Mouse (Mus musculus) erythroid progenitor cell, adult 5-6 weeks (primary cell): Measurements from ENCODE around the gene Gatad2b. TPM values are rescaled to one million over a fixed set of nuclear protein-coding genes. Genes with fewer than 3 reads are reported as not detected.

Experiments
- ATAC-seq: replicated peaks from 2 replicates; pipeline ENCODE4 v1.8.0; 2016; ENCODE audit warnings: moderate number of reproducible peaks, mild to moderate bottlenecking, moderate TSS enrichment, inconsistent platforms; ENCODE audit not compliant: poor library complexity, low FRiP score, severe bottlenecking
- total RNA-seq, 2 experiments: library from RNA; stranded (forward) in 1 of 2; stranded (reverse) in 1 of 2; fragments of 150-400 nt in 1 of 2; fragments of 186-747, 209-891 nt in 1 of 2; gene quantifications; 2 replicates each; pipeline versions ENCODE4 v1.2.3 to v1.2.4; 2015 to 2017; ENCODE audit warnings: low replicate concordance in 2 of 2

The Gatad2b gene
- total RNA-seq, 2 experiments from 2014 or later = 47.7 to 55.8 TPM

GRCm38 (mm10) chr3:90404121-90404520 is 111.1 kb downstream of the Gatad2b start:
- no peak for ATAC-seq

DNA sequence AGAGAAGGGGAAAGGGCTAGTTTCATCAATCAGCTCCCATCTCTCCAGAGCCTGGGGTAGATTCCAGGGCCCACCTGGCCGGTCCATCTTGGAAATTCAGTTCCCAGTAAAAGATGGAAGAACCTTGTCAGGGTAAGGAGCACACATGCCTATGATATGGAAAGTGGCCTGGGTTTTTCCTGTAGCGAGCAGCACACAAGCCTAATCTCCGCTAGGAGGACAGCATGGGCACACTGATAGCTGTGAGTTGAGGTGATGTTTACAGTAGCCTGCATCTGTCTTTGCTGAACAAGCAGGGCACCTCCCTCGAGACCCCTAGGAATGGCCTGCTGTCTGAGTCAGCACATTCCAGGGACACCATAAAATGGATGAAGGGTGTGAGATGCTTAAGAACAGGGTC is 111.6 kb downstream of the Gatad2b start:
- no peak for ATAC-seq

- ATAC-seq = no peak
These were observed 113.4 kb downstream of the Gatad2b start for GRCm38 (mm10) chr3:90406414-90406813.

DNA sequence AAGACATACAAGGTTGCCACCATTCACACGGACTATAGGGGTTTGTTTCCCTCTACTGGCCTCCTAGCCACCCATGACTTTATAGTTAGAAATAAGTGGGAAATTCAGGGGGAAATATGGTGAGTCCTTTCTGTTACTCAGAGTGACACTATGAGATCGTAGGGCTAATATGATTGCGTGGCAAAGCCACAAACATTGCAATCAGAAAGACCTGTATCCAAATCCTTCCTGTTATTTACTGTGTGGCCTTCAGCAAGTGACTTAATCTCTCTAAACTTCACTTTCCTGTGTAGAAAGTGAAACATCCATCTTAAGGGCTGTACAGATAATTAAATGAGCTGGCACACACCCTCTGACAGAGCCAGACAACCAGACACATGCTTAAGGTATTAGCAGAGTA is 115.7 kb downstream of the Gatad2b start:
- no peak for ATAC-seq

DNA sequence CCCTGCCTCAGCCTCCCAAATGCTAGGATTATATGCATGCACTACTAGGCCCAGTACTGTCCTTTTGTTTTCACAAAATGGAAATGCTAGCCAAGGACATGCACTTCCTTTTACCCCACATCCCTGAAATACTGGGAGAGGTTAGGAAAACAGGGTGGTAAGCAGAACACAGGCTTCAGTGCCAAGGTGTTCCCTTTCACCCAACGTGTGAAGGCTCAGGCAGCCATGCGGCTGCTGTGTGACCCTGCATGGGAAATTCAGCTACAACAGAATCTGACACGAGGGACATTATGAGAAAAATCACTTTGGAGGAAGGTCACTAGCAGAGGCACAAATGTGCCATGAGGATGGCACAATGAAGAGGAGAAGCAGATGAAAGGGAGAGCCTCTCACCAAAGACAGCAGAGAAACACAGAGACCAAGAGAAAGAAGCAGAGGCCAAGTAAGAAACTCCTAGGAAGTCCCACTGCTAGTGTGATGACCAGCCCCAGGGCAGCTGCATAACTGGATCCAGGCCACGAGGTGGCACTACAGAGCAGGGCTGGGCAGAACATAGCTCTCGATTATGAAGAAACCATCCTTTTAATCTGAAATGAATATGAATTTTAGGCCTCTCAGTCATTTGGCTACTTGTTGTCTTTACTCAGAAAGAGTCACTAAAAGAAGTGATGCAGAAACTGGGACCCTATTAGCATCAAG is 119.5 kb downstream of the Gatad2b start:
- peak; percentile 87 for ATAC-seq

GRCm38 (mm10) chr3:90413011-90413396 is 120.0 kb downstream of the Gatad2b start:
- ATAC-seq = 0 out of 2 replicates have a peak, but pooled peaks have one; percentile 15

Other genes starting within 250 kb of the Gatad2b start
- gene 4933434E20Rik, start 241.5 kb upstream of the Gatad2b start, total RNA-seq (2015; ENCODE audit: low replicate concordance) = 26.3 and 51.6 TPM in 2 replicates
- gene 4933434E20Rik, start 241.5 kb upstream of the Gatad2b start, total RNA-seq (2017; ENCODE audit: low replicate concordance) = 28.5 and 29.4 TPM in 2 replicates
- gene Ubap2l, start 240.6 kb upstream of the Gatad2b start, total RNA-seq (2015; ENCODE audit: low replicate concordance) = 157 and 197 TPM in 2 replicates
- gene Ubap2l, start 240.6 kb upstream of the Gatad2b start, total RNA-seq (2017; ENCODE audit: low replicate concordance) = 107 and 126 TPM in 2 replicates
- 134 and 153 TPM in 2 replicates for gene Tpm3, start 220.5 kb upstream of the Gatad2b start, total RNA-seq (2015; ENCODE audit: low replicate concordance)
- gene Tpm3, start 220.5 kb upstream of the Gatad2b start, total RNA-seq (2017; ENCODE audit: low replicate concordance) = 196 and 241 TPM in 2 replicates
- gene Nup210l, start 189.0 kb upstream of the Gatad2b start, total RNA-seq (2015; ENCODE audit: low replicate concordance) = not detected in 2 replicates
- gene Nup210l, start 189.0 kb upstream of the Gatad2b start, total RNA-seq (2017; ENCODE audit: low replicate concordance) = not detected in 2 replicates
- gene Rps27, start 79.5 kb upstream of the Gatad2b start, total RNA-seq (2015; ENCODE audit: low replicate concordance) = 1,008 and 1,082 TPM in 2 replicates
- 1,107 and 1,635 TPM in 2 replicates for gene Rps27, start 79.5 kb upstream of the Gatad2b start, total RNA-seq (2017; ENCODE audit: low replicate concordance)
- gene Rab13, start 79.5 kb upstream of the Gatad2b start, total RNA-seq (2015; ENCODE audit: low replicate concordance) = not detected in 2 replicates
- gene Rab13, start 79.5 kb upstream of the Gatad2b start, total RNA-seq (2017; ENCODE audit: low replicate concordance) = 0.39 and 0.53 TPM in 2 replicates
- gene Jtb, start 61.6 kb upstream of the Gatad2b start, total RNA-seq (2015; ENCODE audit: low replicate concordance) = 10.9 and 46.5 TPM in 2 replicates
- gene Jtb, start 61.6 kb upstream of the Gatad2b start, total RNA-seq (2017; ENCODE audit: low replicate concordance) = 1.9 and 9.1 TPM in 2 replicates
- gene Creb3l4, start 49.7 kb upstream of the Gatad2b start, total RNA-seq (2015; ENCODE audit: low replicate concordance) = not detected in 2 replicates
- not detected in 2 replicates for gene Creb3l4, start 49.7 kb upstream of the Gatad2b start, total RNA-seq (2017; ENCODE audit: low replicate concordance)
- gene Slc39a1, start 45.0 kb upstream of the Gatad2b start, total RNA-seq (2015; ENCODE audit: low replicate concordance) = 2.1 and 5.0 TPM in 2 replicates
- 2.2 and 7.4 TPM in 2 replicates for gene Slc39a1, start 45.0 kb upstream of the Gatad2b start, total RNA-seq (2017; ENCODE audit: low replicate concordance)
- 10.8 and 14.3 TPM in 2 replicates for gene Crtc2, start 39.0 kb upstream of the Gatad2b start, total RNA-seq (2015; ENCODE audit: low replicate concordance)
- gene Crtc2, start 39.0 kb upstream of the Gatad2b start, total RNA-seq (2017; ENCODE audit: low replicate concordance) = 5.3 and 16.5 TPM in 2 replicates
- 13.3 and 40.2 TPM in 2 replicates for gene Dennd4b, start 28.0 kb upstream of the Gatad2b start, total RNA-seq (2015; ENCODE audit: low replicate concordance)
- gene Dennd4b, start 28.0 kb upstream of the Gatad2b start, total RNA-seq (2017; ENCODE audit: low replicate concordance) = 3.2 and 13.5 TPM in 2 replicates
- not detected in 2 replicates for gene Slc27a3, start 96.8 kb downstream of the Gatad2b start, total RNA-seq (2015; ENCODE audit: low replicate concordance)
- 1.0 TPM in 1 of 2 replicates, not detected in the other for gene Slc27a3, start 96.8 kb downstream of the Gatad2b start, total RNA-seq (2017; ENCODE audit: low replicate concordance)
- gene Ints3, start 140.4 kb downstream of the Gatad2b start, total RNA-seq (2015; ENCODE audit: low replicate concordance) = 6.7 and 12.6 TPM in 2 replicates
- gene Ints3, start 140.4 kb downstream of the Gatad2b start, total RNA-seq (2017; ENCODE audit: low replicate concordance) = 13.2 and 18.2 TPM in 2 replicates
- gene Npr1, start 172.7 kb downstream of the Gatad2b start, total RNA-seq (2015; ENCODE audit: low replicate concordance) = not detected in 2 replicates
- not detected in 2 replicates for gene Npr1, start 172.7 kb downstream of the Gatad2b start, total RNA-seq (2017; ENCODE audit: low replicate concordance)
- 61.6 and 86.5 TPM in 2 replicates for gene Ilf2, start 182.9 kb downstream of the Gatad2b start, total RNA-seq (2015; ENCODE audit: low replicate concordance)
- gene Ilf2, start 182.9 kb downstream of the Gatad2b start, total RNA-seq (2017; ENCODE audit: low replicate concordance) = 93.7 and 150 TPM in 2 replicates
- gene Snapin, start 197.9 kb downstream of the Gatad2b start, total RNA-seq (2015; ENCODE audit: low replicate concordance) = 11.3 and 17.7 TPM in 2 replicates
- 13.1 and 16.4 TPM in 2 replicates for gene Snapin, start 197.9 kb downstream of the Gatad2b start, total RNA-seq (2017; ENCODE audit: low replicate concordance)
- gene Chtop, start 216.3 kb downstream of the Gatad2b start, total RNA-seq (2015; ENCODE audit: low replicate concordance) = 78.9 and 101 TPM in 2 replicates
- 47.3 and 66.6 TPM in 2 replicates for gene Chtop, start 216.3 kb downstream of the Gatad2b start, total RNA-seq (2017; ENCODE audit: low replicate concordance)
- 27.7 and 33.9 TPM in 2 replicates for gene S100a1, start 221.2 kb downstream of the Gatad2b start, total RNA-seq (2015; ENCODE audit: low replicate concordance)
- 18.2 and 22.8 TPM in 2 replicates for gene S100a1, start 221.2 kb downstream of the Gatad2b start, total RNA-seq (2017; ENCODE audit: low replicate concordance)
- 8.8 and 10.8 TPM in 2 replicates for gene S100a13, start 221.3 kb downstream of the Gatad2b start, total RNA-seq (2015; ENCODE audit: low replicate concordance)
- gene S100a13, start 221.3 kb downstream of the Gatad2b start, total RNA-seq (2017; ENCODE audit: low replicate concordance) = 6.7 and 9.5 TPM in 2 replicates
- gene S100a14, start 233.7 kb downstream of the Gatad2b start, total RNA-seq (2015; ENCODE audit: low replicate concordance) = not detected in 2 replicates
- gene S100a14, start 233.7 kb downstream of the Gatad2b start, total RNA-seq (2017; ENCODE audit: low replicate concordance) = not detected in 2 replicates
- not detected in 2 replicates for gene S100a16, start 244.1 kb downstream of the Gatad2b start, total RNA-seq (2015; ENCODE audit: low replicate concordance)
- gene S100a16, start 244.1 kb downstream of the Gatad2b start, total RNA-seq (2017; ENCODE audit: low replicate concordance) = not detected in 2 replicates